Mouse (Mus musculus): ENCODE data around the gene Olfr735. TPM values are rescaled to one million over a fixed set of nuclear protein-coding genes. Genes with fewer than 3 reads are reported as not detected.

Olfr735 gene
- polyA plus RNA-seq, 1 experiment: not detected

DNA sequence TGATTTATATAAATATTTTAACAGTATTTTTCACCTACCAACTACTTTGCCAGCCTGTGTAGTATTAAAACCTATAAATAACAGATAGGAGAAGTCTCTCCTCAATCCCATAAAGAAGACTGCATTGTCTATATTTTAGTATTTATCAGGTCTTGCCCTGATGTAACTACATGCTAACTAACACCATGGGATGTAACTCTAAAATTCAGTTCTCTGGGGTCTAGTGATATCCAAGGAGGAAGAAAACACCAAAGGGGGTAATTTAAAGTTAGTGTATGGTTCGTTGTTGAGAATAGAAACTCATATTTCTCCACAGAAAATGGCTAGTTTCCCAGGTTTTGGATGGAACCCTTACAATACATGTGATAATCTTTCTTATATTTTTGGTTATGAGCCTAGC is 22.0 kb downstream of the Olfr735 start, which contains the start of gene Olfr734:
TSS of gene Olfr734 (minus strand) at position 101 of the 400 bp plus-strand sequence.
- TF ChIP-seq POLR2A (IDR thresholded peaks at IDR 0.05; ENCODE audit: low read depth, low read length): no peak
- TF ChIP-seq CTCF (IDR thresholded peaks at IDR 0.05; ENCODE audit: extremely low read depth, insufficient read depth, insufficient read length, insufficient replicate concordance): no peak
- Histone ChIP-seq H3K36me3 (ENCODE audit: control insufficient read depth, insufficient read depth, low read length) (no peaks in the 10 kb centered on the region), H3K27me3 (ENCODE audit: control insufficient read depth, insufficient read depth, low read length) (no peaks in the 10 kb centered on the region), H3K4me1 (ENCODE audit: control insufficient read depth, insufficient read depth, insufficient read length) (no peaks in the 10 kb centered on the region), H3K27ac (ENCODE audit: insufficient read depth, low read length) (no peak within 1 kb of the TSS), H3K4me3 (ENCODE audit: extremely low read depth, insufficient read depth, insufficient read length) (no peak within 1 kb of the TSS)
- 67% methylated on average over 1 of the region's 1 CpGs for WGBS
- no peak for DNase-seq (ENCODE audit: low read depth in 1 of 2, low spot score in 2 of 2)

DNA sequence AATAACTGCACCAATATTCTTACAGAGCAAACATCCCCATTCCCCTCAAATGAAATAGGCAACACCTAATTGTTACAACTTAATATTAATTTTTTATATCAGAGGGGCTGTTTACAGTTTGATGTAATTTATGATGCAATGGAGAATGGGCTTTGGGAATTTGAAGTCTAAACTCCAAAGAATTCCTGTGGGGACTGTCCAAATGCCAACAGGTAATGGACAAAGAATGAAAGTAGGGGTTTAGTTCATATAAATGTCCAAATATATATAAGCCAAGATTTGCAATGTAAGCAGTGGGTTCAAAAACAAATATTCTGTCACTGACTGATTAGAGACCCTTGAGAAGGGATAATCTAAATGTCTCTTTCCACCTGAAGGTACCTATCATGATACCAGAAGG is 47.2 kb downstream of the Olfr735 start, which contains the start of gene Olfr733:
TSS of gene Olfr733 (minus strand) at position 101 of the 400 bp plus-strand sequence.
- DNase-seq (ENCODE audit: low read depth in 1 of 2, low spot score in 2 of 2): no peak
- Histone ChIP-seq H3K36me3 (ENCODE audit: control insufficient read depth, insufficient read depth, low read length) (no peaks in the 10 kb centered on the region), H3K4me1 (ENCODE audit: control insufficient read depth, insufficient read depth, insufficient read length) (no peaks in the 10 kb centered on the region), H3K27ac (ENCODE audit: insufficient read depth, low read length) (no peak within 1 kb of the TSS), H3K27me3 (ENCODE audit: control insufficient read depth, insufficient read depth, low read length) (no peaks in the 10 kb centered on the region), H3K4me3 (ENCODE audit: extremely low read depth, insufficient read depth, insufficient read length) (no peak within 1 kb of the TSS)
- no peak for TF ChIP-seq CTCF (IDR thresholded peaks at IDR 0.05; ENCODE audit: extremely low read depth, insufficient read depth, insufficient read length, insufficient replicate concordance)
- TF ChIP-seq POLR2A (IDR thresholded peaks at IDR 0.05; ENCODE audit: low read depth, low read length): no peak

Other genes starting within 250 kb of the Olfr735 start
- gene Olfr727, start 225.7 kb downstream of the Olfr735 start, polyA plus RNA-seq (2012; rRNA removed): not detected in 2 replicates
- gene Olfr728, start 206.2 kb downstream of the Olfr735 start, polyA plus RNA-seq (2012; rRNA removed): not detected in 2 replicates
- gene Olfr729, start 196.0 kb downstream of the Olfr735 start, polyA plus RNA-seq (2012; rRNA removed): not detected in 2 replicates
- gene Olfr730, start 160.7 kb downstream of the Olfr735 start, polyA plus RNA-seq (2012; rRNA removed): not detected in 2 replicates
- not detected in 2 replicates for gene Olfr731, start 107.0 kb downstream of the Olfr735 start, polyA plus RNA-seq (2012; rRNA removed)
- gene Olfr732, start 64.7 kb downstream of the Olfr735 start, polyA plus RNA-seq (2012; rRNA removed): not detected in 2 replicates
- gene Olfr733, start 47.4 kb downstream of the Olfr735 start, polyA plus RNA-seq (2012; rRNA removed): not detected in 2 replicates
- not detected in 2 replicates for gene Olfr734, start 22.1 kb downstream of the Olfr735 start, polyA plus RNA-seq (2012; rRNA removed)
- gene Tlr11, start 9.0 kb upstream of the Olfr735 start, polyA plus RNA-seq (2012; rRNA removed): 2.9 and 3.2 TPM in 2 replicates
- gene Olfr736, start 32.3 kb upstream of the Olfr735 start, polyA plus RNA-seq (2012; rRNA removed): not detected in 2 replicates
- not detected in 2 replicates for gene Olfr738, start 58.7 kb upstream of the Olfr735 start, polyA plus RNA-seq (2012; rRNA removed)
- gene Olfr739, start 69.8 kb upstream of the Olfr735 start, polyA plus RNA-seq (2012; rRNA removed): not detected in 2 replicates
- gene Olfr740, start 96.7 kb upstream of the Olfr735 start, polyA plus RNA-seq (2012; rRNA removed): not detected in 2 replicates
- gene Olfr741, start 123.9 kb upstream of the Olfr735 start, polyA plus RNA-seq (2012; rRNA removed): not detected in 2 replicates
- gene Olfr742, start 154.7 kb upstream of the Olfr735 start, polyA plus RNA-seq (2012; rRNA removed): not detected in 2 replicates
- gene Olfr743, start 173.0 kb upstream of the Olfr735 start, polyA plus RNA-seq (2012; rRNA removed): not detected in 2 replicates